Mouse (Mus musculus) hematopoietic multipotent progenitor cell, adult 10-12 weeks (in vitro differentiated cells): ENCODE results near the gene Rxfp4. TPM values are rescaled to one million over a fixed set of nuclear protein-coding genes. Genes with fewer than 3 reads are reported as not detected.

Experiments
- polyA plus RNA-seq: library from polyadenylated mRNA; stranded (reverse); fragments of >175 nt; gene quantifications from 2 replicates; pipeline ENCODE4 v1.2.3, GENCODE M21; 2012; ENCODE audit warnings: low replicate concordance

Rxfp4 gene
- polyA plus RNA-seq: not detected in 2 replicates

DNA sequence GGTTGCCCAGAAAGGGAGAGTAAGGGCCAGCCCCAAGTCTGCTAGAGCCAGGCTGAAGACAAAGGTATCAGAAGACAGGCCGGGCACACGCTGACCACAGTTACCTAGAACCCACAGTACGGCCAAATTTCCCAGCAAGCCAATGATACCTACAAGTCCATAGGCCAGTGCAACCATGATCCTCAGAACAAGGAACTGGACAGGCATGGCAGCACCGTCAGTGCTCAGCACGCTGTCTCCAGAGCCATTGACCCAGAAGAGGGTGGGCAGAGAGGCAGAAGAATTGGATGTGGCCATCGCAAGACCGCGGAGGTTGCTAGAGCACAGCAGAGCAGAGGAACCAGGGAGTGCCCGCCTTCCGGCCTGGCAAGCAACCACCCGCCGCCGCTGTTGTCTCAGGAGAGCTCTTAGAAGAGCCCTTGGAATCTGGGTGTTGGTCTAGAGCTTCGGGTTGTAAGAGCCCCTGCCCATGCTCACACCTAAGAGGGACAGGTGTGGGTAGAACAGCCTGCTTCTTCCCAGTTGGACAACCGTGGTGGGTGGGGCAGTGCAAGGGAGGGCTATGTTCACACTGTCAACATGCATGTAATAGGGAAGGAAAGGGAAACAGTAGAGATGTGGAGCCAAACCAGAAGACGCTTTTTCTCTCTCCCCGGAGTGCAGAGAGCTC, at the start of gene Rxfp4:
Gene Rxfp4, minus strand, starts transcription at position 297 of the 670 bp plus-strand sequence.

DNA sequence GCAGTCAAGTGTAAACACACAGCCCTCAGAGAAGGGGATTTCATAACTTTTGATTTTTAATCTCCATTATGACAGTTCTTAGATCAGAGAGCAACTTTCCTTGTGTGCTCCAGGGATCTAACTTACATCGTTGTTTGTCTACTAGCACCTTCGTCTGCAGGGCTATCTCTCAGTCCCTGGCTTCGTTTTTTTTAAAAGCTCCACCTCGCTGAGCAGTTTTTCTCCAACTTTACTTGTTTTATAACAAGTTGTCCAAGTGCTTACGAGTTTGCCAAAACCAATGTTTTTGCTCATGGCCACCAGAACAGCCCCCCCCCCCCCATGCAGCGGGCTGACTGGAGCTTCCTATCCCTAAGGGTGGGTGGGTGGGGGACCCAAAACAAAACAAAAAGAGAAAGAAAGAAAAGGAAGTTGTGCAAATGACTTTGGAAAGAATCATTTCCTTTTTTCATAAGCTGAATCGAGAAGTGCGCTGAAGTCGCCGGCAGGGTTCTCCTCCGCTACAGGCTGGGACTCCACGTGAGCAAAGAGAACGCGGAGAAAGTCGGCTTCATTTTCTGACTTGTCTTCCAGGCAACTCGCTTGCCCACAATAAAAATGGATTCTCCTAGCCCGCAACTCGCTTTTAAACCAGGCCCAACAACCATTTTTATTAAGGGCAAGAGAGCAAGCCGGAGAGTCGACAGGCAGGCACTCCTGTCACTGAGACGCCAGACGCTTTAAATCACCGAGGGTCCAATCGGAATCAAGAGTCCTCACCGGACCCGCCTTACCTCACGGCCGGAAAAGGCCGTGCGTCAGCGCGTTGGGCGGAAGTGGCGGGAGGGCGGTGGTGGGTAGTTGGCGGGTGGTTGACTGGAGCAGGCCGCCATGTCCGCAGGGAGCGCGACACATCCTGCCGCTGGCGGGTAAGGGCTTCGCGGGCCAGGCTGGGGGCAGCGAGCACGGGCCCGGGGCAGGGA, 32.3 kb upstream of the Rxfp4 start, which contains the start of gene Khdc4:
Gene Khdc4, plus strand, starts transcription at position 824 of the 962 bp plus-strand sequence.

DNA sequence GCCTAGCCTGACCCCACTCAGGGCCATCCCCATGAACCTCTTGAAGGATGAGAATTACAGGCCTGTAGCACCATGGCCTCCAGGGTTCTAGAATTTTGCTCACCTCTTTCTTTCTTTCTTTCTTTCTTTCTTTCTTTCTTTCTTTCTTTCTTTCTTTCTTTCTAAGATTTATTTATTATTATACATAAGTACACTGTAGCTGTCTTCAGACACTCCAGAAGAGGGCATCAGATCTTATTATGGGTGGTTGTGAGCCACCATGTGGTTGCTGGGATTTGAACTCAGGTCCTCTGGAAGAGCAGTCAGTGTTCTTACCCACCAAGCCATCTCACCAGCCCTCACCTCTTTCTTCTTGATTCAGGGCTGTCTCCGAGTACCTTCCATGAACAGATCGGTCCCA, 47.3 kb downstream of the Rxfp4 start, which contains the start of gene Arhgef2:
Gene Arhgef2, plus strand, starts transcription at position 301 of the 400 bp plus-strand sequence.

Other genes starting within 250 kb of the Rxfp4 start
- 86.8 and 96.4 TPM in 2 replicates for gene Pmf1, start 242.8 kb downstream of the Rxfp4 start, polyA plus RNA-seq
- gene Slc25a44, start 228.0 kb downstream of the Rxfp4 start, polyA plus RNA-seq: 3.3 and 9.8 TPM in 2 replicates
- gene Sema4a, start 192.0 kb downstream of the Rxfp4 start, polyA plus RNA-seq: 87.8 and 314 TPM in 2 replicates
- gene Lmna, start 143.2 kb downstream of the Rxfp4 start, polyA plus RNA-seq: 37.6 and 43.2 TPM in 2 replicates
- 1.2 and 1.6 TPM in 2 replicates for gene Mex3a, start 120.7 kb downstream of the Rxfp4 start, polyA plus RNA-seq
- 0.21 TPM in 1 of 2 replicates, not detected in the other for gene Rab25, start 104.8 kb downstream of the Rxfp4 start, polyA plus RNA-seq
- 34.9 and 125 TPM in 2 replicates for gene Lamtor2, start 100.1 kb downstream of the Rxfp4 start, polyA plus RNA-seq
- 40.8 and 50.4 TPM in 2 replicates for gene Ubqln4, start 99.4 kb downstream of the Rxfp4 start, polyA plus RNA-seq
- gene Ssr2, start 77.3 kb downstream of the Rxfp4 start, polyA plus RNA-seq: 19.9 and 162 TPM in 2 replicates
- gene Arhgef2, start 47.2 kb downstream of the Rxfp4 start, polyA plus RNA-seq: 309 and 746 TPM in 2 replicates
- 21.4 and 31.5 TPM in 2 replicates for gene Khdc4, start 32.7 kb upstream of the Rxfp4 start, polyA plus RNA-seq
- 27.1 and 47.2 TPM in 2 replicates for gene Rit1, start 63.7 kb upstream of the Rxfp4 start, polyA plus RNA-seq
- 5.3 and 8.0 TPM in 2 replicates for gene Syt11, start 122.0 kb upstream of the Rxfp4 start, polyA plus RNA-seq
- 8.8 and 14.5 TPM in 2 replicates for gene Gon4l, start 182.1 kb upstream of the Rxfp4 start, polyA plus RNA-seq